Mouse (Mus musculus) liver, postnatal 0 days (tissue): ENCODE measurements around the gene Caln1. TPM values are rescaled to one million over a fixed set of nuclear protein-coding genes. Genes with fewer than 3 reads are reported as not detected.

Source experiments
- ATAC-seq: fragments of 200-750 bp; cut with Nextera tagmentation; 2 replicates; pipeline ENCODE4 v1.8.0; 2017; ENCODE audit warnings: mild to moderate bottlenecking, moderate library complexity
- DNase-seq: peaks from one replicate; pipeline ENCODE4 v3.0.0-alpha.2; 2016
- H3K27ac ChIP-seq: fragments of 300-500 bp; sonication (generic); 2 replicates; pipeline ENCODE4 v1.5.1; 2014; ENCODE audit warnings: antibody characterized with exemption, moderate library complexity, mild to moderate bottlenecking, low read depth
- H3K27me3 ChIP-seq: fragments of 300-500 bp; sonication (generic); 2 replicates; pipeline ENCODE4 v1.6.1; 2014; ENCODE audit warnings: low read length, control low read depth, mixed read lengths; ENCODE audit not compliant: insufficient read depth
- H3K36me3 ChIP-seq: fragments of 300-500 bp; sonication (generic); replicated peaks from 2 replicates; pipeline ENCODE4 v1.6.1; 2014; ENCODE audit warnings: mild to moderate bottlenecking, control low read depth, low read length, moderate library complexity, mixed read lengths; ENCODE audit not compliant: insufficient read depth
- H3K4me1 ChIP-seq: fragments of 300-500 bp; sonication (generic); 2 replicates; pipeline ENCODE4 v1.6.1; 2014; ENCODE audit warnings: antibody characterized with exemption, mild to moderate bottlenecking, control low read depth; ENCODE audit not compliant: insufficient read depth
- H3K4me2 ChIP-seq: fragments of 300-500 bp; sonication (generic); 2 replicates; pipeline ENCODE4 v1.6.1; 2014; ENCODE audit warnings: low read depth, mild to moderate bottlenecking, low read length, moderate library complexity, mixed read lengths
- H3K4me3 ChIP-seq: fragments of 300-500 bp; sonication (generic); 2 replicates; pipeline ENCODE4 v1.5.1; 2014; ENCODE audit warnings: low read depth, low read length
- H3K9ac ChIP-seq: fragments of 300-500 bp; sonication (generic); replicated peaks from 2 replicates; pipeline ENCODE4 v1.6.1; 2014; ENCODE audit warnings: mild to moderate bottlenecking, moderate library complexity
- H3K9me3 ChIP-seq: fragments of 300-500 bp; sonication (generic); 2 replicates; pipeline ENCODE4 v1.6.1; 2016; ENCODE audit warnings: mild to moderate bottlenecking, control low read depth, low read length, mixed read lengths
- CTCF ChIP-seq: sonication (generic); IDR thresholded peaks from 2 replicates; pipeline ENCODE4 v1.5.1; 2016; ENCODE audit warnings: antibody characterized with exemption, low read depth
- EP300 ChIP-seq: IDR thresholded peaks from 2 replicates; pipeline ENCODE4 v1.6.1; 2016; ENCODE audit warnings: antibody characterized with exemption, low read depth, mild to moderate bottlenecking
- WGBS: fragments of 180-500 bp; shearing (Covaris S2); extraction: QIAGEN DNeasy Blood & Tissue Kit; methylation state at CpG from one replicate; pipeline ENCODE4 v1.1.7; 2014; ENCODE audit not compliant: insufficient replicate concordance; 5-methylcytosine and 5-hydroxymethylcytosine counted together
- polyA plus RNA-seq: library from polyadenylated mRNA; unstranded; fragments of >200 nt; fragmentation: Nextera tagmentation; extraction: Ambion mirVana; gene quantifications from 2 replicates; pipeline ENCODE4 v1.2.1, GENCODE M21; 2015

The Caln1 gene
- polyA plus RNA-seq, 1 experiment from 2014 or later = 3.0 TPM

DNA sequence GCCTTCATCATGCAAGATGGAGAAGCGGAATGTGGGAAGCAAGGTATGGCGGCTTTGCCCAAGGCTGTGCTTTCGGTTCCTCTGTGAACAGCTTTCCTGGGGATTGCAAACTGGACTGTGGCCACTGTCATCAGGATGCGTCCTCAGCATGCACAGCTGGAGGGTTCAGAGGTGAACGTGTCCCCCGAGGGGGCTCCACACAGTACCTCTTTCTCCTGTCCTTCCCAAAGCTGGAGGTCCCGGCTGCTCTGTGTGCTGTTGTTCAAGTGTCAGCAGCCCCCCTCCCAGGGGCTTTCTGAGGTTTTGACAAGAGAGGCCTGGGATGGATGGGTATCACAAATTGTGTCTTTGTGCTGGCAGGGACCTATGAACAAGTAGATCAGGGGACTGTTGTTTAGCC is 17.2 kb downstream of the Caln1 start:
- 84% methylated on average over 7 of the region's 7 CpGs for WGBS
- no peak overlapping the region for H3K4me3 ChIP-seq
- no peak overlapping the region for H3K9ac ChIP-seq
- no peak overlapping the region for H3K4me2 ChIP-seq
- H3K27me3 ChIP-seq = no peaks in the 10 kb centered on the region
- no peaks in the 10 kb centered on the region for H3K4me1 ChIP-seq
- no peak for TF ChIP-seq CTCF
- TF ChIP-seq EP300 = no peak
- H3K36me3 ChIP-seq = no peaks in the 10 kb centered on the region
- H3K9me3 ChIP-seq = no peaks in the 10 kb centered on the region
- ATAC-seq (no peak), DNase-seq (no peak)
- H3K27ac ChIP-seq = no peak overlapping the region

DNA sequence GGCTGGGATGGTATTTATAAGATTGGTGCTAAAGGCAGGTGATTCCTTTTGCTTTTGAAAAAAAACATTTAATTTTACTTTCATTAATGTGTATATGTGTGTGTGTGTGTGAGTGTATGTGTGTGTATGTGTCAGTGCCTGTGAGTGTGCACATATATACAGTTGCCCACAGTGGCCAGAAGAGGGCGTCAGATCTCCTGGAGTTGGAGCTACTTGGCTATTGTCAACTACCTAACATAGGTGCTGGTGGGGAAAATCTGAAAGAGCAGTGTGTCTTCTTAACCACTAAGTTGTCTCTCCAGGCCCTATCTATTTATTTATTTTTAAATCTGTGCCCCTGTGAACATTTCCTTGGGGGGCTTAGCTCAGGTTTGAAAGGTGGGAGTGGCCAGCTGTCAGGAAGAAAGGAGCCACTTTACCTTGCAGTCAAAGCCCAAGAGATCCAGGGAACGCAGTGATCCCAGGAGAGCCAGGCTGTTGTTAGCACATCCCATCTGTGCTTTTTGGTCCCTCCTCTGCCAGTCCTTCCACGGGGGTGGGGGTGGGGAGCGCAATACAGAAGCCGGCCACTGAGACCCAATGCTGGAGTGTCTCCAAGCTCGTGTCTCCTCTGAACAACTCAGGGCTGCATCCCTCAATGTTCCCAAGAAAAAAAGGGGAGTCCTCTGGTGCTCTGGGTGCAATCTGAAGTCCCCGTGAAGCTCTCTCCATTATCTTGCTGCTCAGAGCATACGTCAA is 24.5 kb downstream of the Caln1 start:
- no peaks in the 10 kb centered on the region for H3K27me3 ChIP-seq
- H3K4me3 ChIP-seq = no peak overlapping the region
- WGBS = 54% methylated on average over 8 of the region's 8 CpGs
- H3K36me3 ChIP-seq = no peaks in the 10 kb centered on the region
- no peaks in the 10 kb centered on the region for H3K9me3 ChIP-seq
- H3K4me1 ChIP-seq = no peaks in the 10 kb centered on the region
- TF ChIP-seq EP300 (no peak), CTCF (no peak)
- DNase-seq = no peak
- H3K9ac ChIP-seq = no peak overlapping the region
- no peak overlapping the region for H3K27ac ChIP-seq
- H3K4me2 ChIP-seq = no peak overlapping the region
- ATAC-seq = no peak

DNA sequence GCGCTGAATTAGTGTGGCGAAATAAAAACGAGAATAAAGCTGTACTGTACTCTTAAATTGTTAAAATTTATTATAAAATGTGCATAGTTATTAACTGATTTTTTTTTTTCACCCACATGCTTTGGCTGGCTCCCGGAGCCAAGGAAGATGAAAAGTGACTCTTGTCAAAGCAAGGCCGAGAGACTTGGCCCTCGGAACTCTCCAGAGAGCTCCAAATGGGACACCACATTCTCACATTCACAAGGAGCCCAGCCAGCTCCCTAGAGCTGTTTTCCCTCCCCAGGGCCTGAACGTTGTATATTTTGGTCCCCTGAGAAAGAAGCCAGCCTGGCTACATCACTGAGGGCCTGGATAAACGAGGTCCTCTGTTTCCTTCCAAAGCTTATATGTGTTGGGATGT is 25.1 kb downstream of the Caln1 start:
- Histone ChIP-seq H3K9me3 (no peaks in the 10 kb centered on the region), H3K4me2 (no peak overlapping the region), H3K9ac (no peak overlapping the region), H3K36me3 (no peaks in the 10 kb centered on the region), H3K27me3 (no peaks in the 10 kb centered on the region), H3K27ac (no peak overlapping the region), H3K4me1 (no peaks in the 10 kb centered on the region), H3K4me3 (no peak overlapping the region)
- DNase-seq = no peak
- ATAC-seq = no peak
- TF ChIP-seq EP300 = no peak
- TF ChIP-seq CTCF = no peak
- 71% methylated on average over 8 of the region's 8 CpGs for whole genome bisulfite sequencing

DNA sequence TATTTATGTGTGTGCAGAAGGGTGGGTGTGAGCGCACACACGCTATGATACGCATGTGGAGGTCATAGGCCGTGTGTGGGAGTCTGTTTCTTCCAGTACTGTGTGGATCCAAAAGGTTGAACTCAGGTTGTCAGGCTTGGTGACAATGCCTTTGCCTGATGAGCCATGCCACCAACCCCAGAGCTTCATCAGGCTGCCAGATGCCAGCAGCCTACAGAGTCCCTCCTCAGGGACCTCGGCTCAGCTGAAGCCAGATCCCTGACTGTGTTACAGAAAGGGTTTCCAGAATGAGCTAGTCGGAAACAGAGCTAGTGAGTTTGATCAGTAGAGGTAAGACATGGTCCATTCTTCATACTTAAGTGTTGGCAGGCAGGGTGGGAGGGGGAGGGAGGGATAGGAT is 25.9 kb downstream of the Caln1 start:
- Histone ChIP-seq H3K4me1 (no peaks in the 10 kb centered on the region), H3K9me3 (no peaks in the 10 kb centered on the region), H3K4me3 (no peak overlapping the region), H3K4me2 (no peak overlapping the region), H3K27me3 (no peaks in the 10 kb centered on the region), H3K36me3 (no peaks in the 10 kb centered on the region), H3K27ac (no peak overlapping the region), H3K9ac (no peak overlapping the region)
- ATAC-seq (no peak), DNase-seq (no peak)
- WGBS = 67% methylated on average over 6 of the region's 6 CpGs
- no peak for TF ChIP-seq EP300
- TF ChIP-seq CTCF = no peak

DNA sequence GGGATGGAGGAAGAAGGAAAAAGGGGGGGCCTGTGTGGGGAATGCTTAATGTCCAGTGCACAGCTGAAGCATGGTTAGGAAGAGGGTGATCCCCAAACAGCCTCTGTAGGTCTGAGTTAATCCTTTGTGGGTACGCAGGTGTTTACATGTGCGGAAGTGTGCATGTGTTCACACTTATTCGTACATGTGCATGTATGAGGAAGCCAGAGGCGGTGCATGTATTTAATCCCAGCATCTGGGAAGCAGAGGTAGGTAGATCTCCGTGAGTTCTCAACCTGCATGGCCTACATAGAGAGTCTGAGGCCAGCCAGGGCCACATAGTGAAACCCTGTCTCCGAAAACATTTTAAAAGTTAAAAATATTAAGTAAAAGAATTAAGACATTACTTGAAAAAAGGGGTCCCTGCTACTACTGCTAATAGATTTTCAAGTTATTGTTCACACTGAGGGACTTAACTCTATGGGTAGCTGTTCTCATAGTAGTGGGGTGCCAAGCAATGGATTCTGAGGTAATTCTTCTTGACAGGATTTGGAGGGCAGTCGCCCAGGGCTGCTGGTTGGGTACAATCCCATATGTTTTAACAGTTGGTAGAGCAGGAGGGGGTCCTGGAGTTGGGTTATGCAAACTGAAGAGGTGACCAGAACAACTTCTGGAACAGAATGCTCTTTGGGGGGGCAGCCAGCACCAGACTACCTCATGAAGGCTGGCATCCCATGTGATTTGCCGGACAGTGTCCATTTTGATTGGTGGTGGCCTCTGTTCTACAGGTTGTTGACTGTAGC is 31.1 kb downstream of the Caln1 start:
- H3K4me3 ChIP-seq = no peak overlapping the region
- no peaks in the 10 kb centered on the region for H3K9me3 ChIP-seq
- DNase-seq (no peak), ATAC-seq (no peak)
- H3K4me1 ChIP-seq = no peaks in the 10 kb centered on the region
- no peak for TF ChIP-seq EP300
- no peak for TF ChIP-seq CTCF
- no peak overlapping the region for H3K9ac ChIP-seq
- no peak overlapping the region for H3K4me2 ChIP-seq
- H3K27ac ChIP-seq = no peak overlapping the region
- no peaks in the 10 kb centered on the region for H3K36me3 ChIP-seq
- H3K27me3 ChIP-seq = no peaks in the 10 kb centered on the region
- WGBS = 82% methylated on average over 8 of the region's 8 CpGs

DNA sequence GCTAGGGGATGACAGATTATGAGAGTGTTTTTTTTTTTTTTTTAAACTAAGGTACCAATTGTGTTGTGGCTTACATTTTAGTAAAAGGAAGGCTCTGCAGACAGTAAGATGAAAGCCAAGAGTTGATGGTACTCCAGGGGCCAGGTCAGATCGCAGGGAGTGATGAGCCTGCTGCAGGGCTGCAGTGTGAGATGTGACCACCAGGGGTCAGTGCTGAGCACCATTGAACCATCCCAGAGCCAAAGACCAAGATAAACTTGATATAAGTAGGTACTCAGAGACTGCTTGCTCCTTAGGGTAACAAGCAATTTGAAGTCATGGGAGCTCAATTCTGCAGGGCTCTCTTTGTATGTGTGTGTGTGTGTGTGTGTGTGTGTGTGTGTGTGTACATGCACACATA is 35.9 kb downstream of the Caln1 start:
- Histone ChIP-seq H3K27ac (no peak overlapping the region), H3K4me2 (no peak overlapping the region), H3K36me3 (no peaks in the 10 kb centered on the region), H3K27me3 (no peaks in the 10 kb centered on the region), H3K4me3 (no peak overlapping the region), H3K9me3 (no peaks in the 10 kb centered on the region), H3K4me1 (no peaks in the 10 kb centered on the region), H3K9ac (no peak overlapping the region)
- ATAC-seq (no peak), DNase-seq (peak; percentile 48)
- 38% methylated on average over 1 of the region's 1 CpGs for WGBS
- TF ChIP-seq CTCF (peak; percentile 77), EP300 (no peak)
